Mouse (Mus musculus): ENCODE data around the gene Espnl. TPM values are rescaled to one million over a fixed set of nuclear protein-coding genes. Genes with fewer than 3 reads are reported as not detected.
A peak's percentile ranks its signal among the peaks of the same experiment; 100 is the strongest.

Espnl gene
- polyA plus RNA-seq, 1 experiment from 2014 or later, result not detected

DNA sequence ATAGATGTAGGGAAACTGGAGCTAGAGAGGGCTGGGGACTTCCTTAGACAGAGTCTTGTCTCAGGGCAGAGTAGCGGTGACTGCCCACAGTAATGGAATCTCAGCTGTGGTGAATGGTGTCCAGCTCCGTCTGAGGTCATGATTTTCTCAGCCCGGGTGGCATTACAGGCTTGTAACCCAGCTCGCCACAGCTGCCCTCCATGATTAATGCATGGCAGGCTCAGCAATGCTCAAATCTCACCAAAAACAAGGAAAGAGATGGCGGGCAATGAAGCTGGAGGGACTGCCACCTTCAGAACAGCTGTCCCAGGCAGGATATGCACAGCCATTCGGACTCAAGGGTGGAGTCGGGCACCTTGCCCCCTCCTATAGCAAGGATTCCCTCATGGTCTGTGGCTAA is 15.5 kb downstream of the Espnl start:
- Histone ChIP-seq H3K27ac (ENCODE audit: low read length) (no peak overlapping the region), H3K9me3 (ENCODE audit: control insufficient read depth, low read depth, low read length) (no peaks in the 10 kb centered on the region), H3K4me3 (ENCODE audit: low read depth, low read length) (no peak overlapping the region), H3K9ac (replicated peaks; ENCODE audit: low read depth, low read length) (no peak overlapping the region), H3K4me2 (replicated peaks; ENCODE audit: low read depth, low read length) (no peak overlapping the region), H3K36me3 (ENCODE audit: control insufficient read depth, insufficient read depth, low read length) (no peaks in the 10 kb centered on the region), H3K27me3 (ENCODE audit: control insufficient read depth, insufficient read depth, low read length) (no peaks in the 10 kb centered on the region), H3K4me1 (ENCODE audit: control insufficient read depth, insufficient read depth, low read length) (no peaks in the 10 kb centered on the region)
- WGBS, result 88% methylated on average over 7 of the region's 7 CpGs
- no peak for ATAC-seq (ENCODE audit: insufficient number of reproducible peaks, insufficient read depth, low FRiP score, low read depth)

DNA sequence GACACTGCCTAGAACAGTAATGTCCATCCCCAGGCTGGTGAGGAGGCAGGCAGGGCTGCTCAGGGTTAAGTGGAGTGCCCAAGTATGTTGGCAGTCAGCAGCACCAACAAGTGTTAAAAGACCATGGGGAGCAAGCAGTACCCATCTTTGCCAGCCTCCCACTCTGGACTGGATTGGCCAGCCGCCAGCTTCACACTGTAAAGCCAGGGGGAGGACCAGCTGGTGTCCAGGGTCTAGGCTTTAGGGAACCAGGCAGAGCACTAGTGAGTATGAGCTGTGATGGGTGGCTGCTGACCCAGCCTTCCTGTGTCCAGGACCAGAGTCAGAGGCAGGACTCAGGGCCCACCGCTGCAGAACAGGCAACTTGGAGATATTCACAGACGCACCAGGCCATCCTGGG is 22.1 kb downstream of the Espnl start:
- Histone ChIP-seq H3K27me3 (ENCODE audit: control insufficient read depth, insufficient read depth, low read length) (peaks cover 31% of the 10 kb centered on the region), H3K9ac (replicated peaks; ENCODE audit: low read depth, low read length) (no peak overlapping the region), H3K4me2 (replicated peaks; ENCODE audit: low read depth, low read length) (no peak overlapping the region), H3K9me3 (ENCODE audit: control insufficient read depth, low read depth, low read length) (no peaks in the 10 kb centered on the region), H3K4me3 (ENCODE audit: low read depth, low read length) (no peak overlapping the region), H3K27ac (ENCODE audit: low read length) (no peak overlapping the region), H3K4me1 (ENCODE audit: control insufficient read depth, insufficient read depth, low read length) (peaks cover 10% of the 10 kb centered on the region; the same call in 1 of the 2 replicates), H3K36me3 (ENCODE audit: control insufficient read depth, insufficient read depth, low read length) (no peaks in the 10 kb centered on the region)
- 87% methylated on average over 3 of the region's 3 CpGs for WGBS
- no peak for ATAC-seq (ENCODE audit: insufficient number of reproducible peaks, insufficient read depth, low FRiP score, low read depth)

DNA sequence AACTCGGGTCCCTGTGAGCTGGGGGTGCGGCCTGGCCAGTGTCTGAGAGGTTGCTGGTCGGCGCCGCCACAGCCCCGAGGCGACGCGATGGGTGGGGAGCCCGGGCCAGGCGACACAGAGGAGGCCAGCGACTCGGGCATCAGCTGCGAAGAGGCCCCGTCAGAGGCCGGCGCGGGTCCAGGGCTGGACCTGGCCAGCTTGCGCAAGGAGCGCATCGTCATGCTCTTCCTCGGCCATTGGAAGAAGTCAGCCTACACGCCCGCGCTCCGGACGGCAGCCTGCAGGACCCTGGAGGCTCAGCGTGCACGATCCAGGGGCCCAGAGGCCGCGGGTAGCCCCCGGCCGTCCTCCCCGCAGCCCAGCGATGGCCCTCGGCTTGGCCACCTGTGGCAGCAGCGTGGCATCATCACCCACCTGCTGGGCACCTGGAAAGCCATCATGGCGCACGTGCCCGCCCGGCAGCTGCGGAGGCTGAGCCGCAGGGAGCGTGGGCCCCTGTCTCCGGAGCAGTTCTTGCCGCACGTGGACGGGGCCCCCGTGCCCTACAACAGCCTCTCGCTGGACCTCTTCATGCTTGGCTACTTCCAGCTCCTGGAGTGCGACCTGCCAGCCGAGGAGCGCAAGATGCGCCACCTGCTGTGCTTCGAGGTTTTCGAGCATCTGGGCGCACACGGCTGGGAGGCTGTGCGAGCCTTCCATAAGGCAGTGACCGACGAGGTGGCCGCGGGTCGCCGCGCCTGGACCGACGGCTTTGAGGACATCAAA is 23.2 kb downstream of the Espnl start:
- ATAC-seq (ENCODE audit: insufficient number of reproducible peaks, insufficient read depth, low FRiP score, low read depth), result no peak

DNA sequence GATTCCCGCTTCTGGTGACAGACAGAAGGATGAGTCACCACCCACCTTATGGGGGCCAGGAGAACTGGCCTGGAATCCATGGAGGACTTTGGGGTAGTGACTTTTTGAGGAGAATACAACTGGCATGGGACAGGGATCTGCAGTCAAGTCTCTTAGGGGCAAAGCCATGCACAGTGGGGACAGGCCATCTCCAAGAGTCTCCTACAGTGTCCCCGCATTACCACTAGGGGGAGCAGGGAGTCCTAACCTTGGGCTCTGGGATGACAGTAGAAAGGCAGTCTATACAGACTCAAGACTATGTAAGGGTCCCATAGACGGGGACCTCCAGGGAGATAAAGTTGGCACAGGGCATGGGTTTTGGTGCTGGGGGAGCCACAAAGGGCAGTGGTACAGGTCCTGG is 25.0 kb downstream of the Espnl start:
- ATAC-seq (ENCODE audit: insufficient number of reproducible peaks, insufficient read depth, low FRiP score, low read depth), result peak; percentile 50; the same call in 1 of the 2 replicates
- H3K27me3 ChIP-seq (ENCODE audit: control insufficient read depth, insufficient read depth, low read length), result peaks cover 31% of the 10 kb centered on the region
- H3K27ac ChIP-seq (ENCODE audit: low read length), result no peak overlapping the region
- H3K36me3 ChIP-seq (ENCODE audit: control insufficient read depth, insufficient read depth, low read length), result no peaks in the 10 kb centered on the region
- WGBS, result 30% methylated on average over 3 of the region's 3 CpGs
- peaks cover 10% of the 10 kb centered on the region; the same call in 1 of the 2 replicates for H3K4me1 ChIP-seq (ENCODE audit: control insufficient read depth, insufficient read depth, low read length)
- no peak overlapping the region for H3K9ac ChIP-seq (replicated peaks; ENCODE audit: low read depth, low read length)
- H3K4me3 ChIP-seq (ENCODE audit: low read depth, low read length), result no peak overlapping the region
- H3K9me3 ChIP-seq (ENCODE audit: control insufficient read depth, low read depth, low read length), result no peaks in the 10 kb centered on the region
- H3K4me2 ChIP-seq (replicated peaks; ENCODE audit: low read depth, low read length), result no peak overlapping the region

More for the DNA sequence above, 23.2 kb downstream of the Espnl start:
- Histone ChIP-seq H3K9ac (replicated peaks; ENCODE audit: low read depth, low read length) (no peak overlapping the region), H3K27me3 (ENCODE audit: control insufficient read depth, insufficient read depth, low read length) (peaks cover 31% of the 10 kb centered on the region), H3K36me3 (ENCODE audit: control insufficient read depth, insufficient read depth, low read length) (no peaks in the 10 kb centered on the region), H3K4me2 (replicated peaks; ENCODE audit: low read depth, low read length) (peak overlapping the region; percentile 29), H3K27ac (ENCODE audit: low read length) (no peak overlapping the region), H3K9me3 (ENCODE audit: control insufficient read depth, low read depth, low read length) (no peaks in the 10 kb centered on the region), H3K4me1 (ENCODE audit: control insufficient read depth, insufficient read depth, low read length) (peaks cover 10% of the 10 kb centered on the region; the same call in 1 of the 2 replicates), H3K4me3 (ENCODE audit: low read depth, low read length) (peak overlapping the region; percentile 22)
- 5% methylated on average over 68 of the region's 68 CpGs for WGBS

DNA sequence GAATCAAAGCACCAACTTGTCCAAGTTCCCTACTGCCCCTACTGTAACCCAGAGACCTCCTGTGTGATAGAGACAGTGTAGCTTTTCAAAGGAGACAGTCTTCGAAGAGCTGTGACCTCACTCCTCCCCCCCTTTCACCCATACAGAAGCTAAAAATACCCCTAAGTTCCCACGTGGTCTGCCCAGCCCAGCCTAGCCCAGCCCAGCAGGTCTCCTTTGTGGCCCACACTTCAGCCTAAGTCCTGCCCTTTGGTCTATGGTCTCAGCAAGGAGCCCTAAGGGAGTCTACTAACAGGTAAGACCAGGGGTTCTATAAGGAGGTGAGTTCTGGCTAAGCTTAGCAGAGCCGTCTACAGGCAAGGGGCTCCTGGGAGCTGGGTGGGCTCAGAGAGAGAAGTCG is 29.0 kb downstream of the Espnl start, which contains the start of gene Klhl30:
Gene Klhl30 (plus strand): TSS at position 176 of the 400 bp plus-strand sequence.
- Histone ChIP-seq H3K9me3 (ENCODE audit: control insufficient read depth, low read depth, low read length) (no peaks in the 10 kb centered on the region), H3K4me1 (ENCODE audit: control insufficient read depth, insufficient read depth, low read length) (no peaks in the 10 kb centered on the region), H3K27me3 (ENCODE audit: control insufficient read depth, insufficient read depth, low read length) (peaks cover 6% of the 10 kb centered on the region; the same call in 1 of the 2 replicates), H3K36me3 (ENCODE audit: control insufficient read depth, insufficient read depth, low read length) (no peaks in the 10 kb centered on the region), H3K4me2 (replicated peaks; ENCODE audit: low read depth, low read length) (no peak within 1 kb of the TSS), H3K27ac (ENCODE audit: low read length) (no peak within 1 kb of the TSS), H3K9ac (replicated peaks; ENCODE audit: low read depth, low read length) (no peak within 1 kb of the TSS), H3K4me3 (ENCODE audit: low read depth, low read length) (no peak within 1 kb of the TSS)
- no peak for ATAC-seq (ENCODE audit: insufficient number of reproducible peaks, insufficient read depth, low FRiP score, low read depth)
- WGBS, result 55% methylated on average over 4 of the region's 4 CpGs

DNA sequence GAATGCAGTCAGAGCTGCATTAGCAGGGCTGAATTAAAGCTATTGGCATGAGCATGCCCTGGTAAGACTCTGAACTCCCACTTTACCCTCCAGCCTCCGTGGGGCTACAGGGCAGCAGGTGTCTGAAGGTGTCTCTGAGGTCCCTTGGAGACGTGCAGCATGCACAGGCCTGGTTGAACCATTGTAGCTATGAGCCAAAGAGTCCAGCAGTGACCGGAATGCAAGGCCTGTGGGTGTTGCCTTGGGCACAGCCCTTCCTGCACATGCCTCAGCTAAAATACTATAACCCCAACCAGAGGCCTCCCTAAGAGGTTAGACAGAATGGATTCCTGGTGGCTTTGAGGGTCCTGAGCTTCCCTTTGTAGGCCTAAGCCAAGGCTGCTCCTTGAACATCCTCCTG is 29.4 kb downstream of the Espnl start:
- Histone ChIP-seq H3K4me3 (ENCODE audit: low read depth, low read length) (no peak overlapping the region), H3K9me3 (ENCODE audit: control insufficient read depth, low read depth, low read length) (no peaks in the 10 kb centered on the region), H3K9ac (replicated peaks; ENCODE audit: low read depth, low read length) (no peak overlapping the region), H3K27ac (ENCODE audit: low read length) (no peak overlapping the region), H3K4me1 (ENCODE audit: control insufficient read depth, insufficient read depth, low read length) (no peaks in the 10 kb centered on the region), H3K27me3 (ENCODE audit: control insufficient read depth, insufficient read depth, low read length) (peaks cover 2% of the 10 kb centered on the region; the same call in 1 of the 2 replicates), H3K4me2 (replicated peaks; ENCODE audit: low read depth, low read length) (no peak overlapping the region), H3K36me3 (ENCODE audit: control insufficient read depth, insufficient read depth, low read length) (no peaks in the 10 kb centered on the region)
- ATAC-seq (ENCODE audit: insufficient number of reproducible peaks, insufficient read depth, low FRiP score, low read depth), result no peak
- 79% methylated on average over 3 of the region's 3 CpGs for WGBS

DNA sequence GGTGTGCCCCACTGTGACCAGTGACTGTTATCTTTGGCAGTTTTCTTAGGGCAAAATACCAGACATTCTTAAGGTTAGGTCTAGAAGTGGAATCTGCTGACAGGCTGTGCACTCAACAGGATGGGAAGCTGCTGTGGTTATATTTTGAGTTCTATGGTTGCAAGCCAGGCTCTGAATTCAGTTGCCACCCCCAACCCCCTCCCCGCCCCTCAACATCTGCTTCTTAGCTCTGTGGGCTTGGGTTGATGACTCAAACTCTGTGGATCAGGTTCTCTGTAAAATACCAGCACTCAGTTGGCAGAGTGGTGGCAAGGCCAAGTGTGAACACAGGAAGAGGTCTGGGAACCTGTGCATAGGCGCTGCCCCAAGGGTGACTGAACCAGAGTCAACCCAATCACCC is 30.4 kb downstream of the Espnl start:
- no peak overlapping the region for H3K9ac ChIP-seq (replicated peaks; ENCODE audit: low read depth, low read length)
- whole genome bisulfite sequencing, result 82% methylated on average over 2 of the region's 2 CpGs
- ATAC-seq (ENCODE audit: insufficient number of reproducible peaks, insufficient read depth, low FRiP score, low read depth), result no peak
- H3K4me2 ChIP-seq (replicated peaks; ENCODE audit: low read depth, low read length), result no peak overlapping the region
- H3K4me3 ChIP-seq (ENCODE audit: low read depth, low read length), result no peak overlapping the region
- no peak overlapping the region for H3K27ac ChIP-seq (ENCODE audit: low read length)
- no peaks in the 10 kb centered on the region for H3K9me3 ChIP-seq (ENCODE audit: control insufficient read depth, low read depth, low read length)
- no peaks in the 10 kb centered on the region for H3K4me1 ChIP-seq (ENCODE audit: control insufficient read depth, insufficient read depth, low read length)
- no peaks in the 10 kb centered on the region for H3K27me3 ChIP-seq (ENCODE audit: control insufficient read depth, insufficient read depth, low read length)
- H3K36me3 ChIP-seq (ENCODE audit: control insufficient read depth, insufficient read depth, low read length), result no peaks in the 10 kb centered on the region

DNA sequence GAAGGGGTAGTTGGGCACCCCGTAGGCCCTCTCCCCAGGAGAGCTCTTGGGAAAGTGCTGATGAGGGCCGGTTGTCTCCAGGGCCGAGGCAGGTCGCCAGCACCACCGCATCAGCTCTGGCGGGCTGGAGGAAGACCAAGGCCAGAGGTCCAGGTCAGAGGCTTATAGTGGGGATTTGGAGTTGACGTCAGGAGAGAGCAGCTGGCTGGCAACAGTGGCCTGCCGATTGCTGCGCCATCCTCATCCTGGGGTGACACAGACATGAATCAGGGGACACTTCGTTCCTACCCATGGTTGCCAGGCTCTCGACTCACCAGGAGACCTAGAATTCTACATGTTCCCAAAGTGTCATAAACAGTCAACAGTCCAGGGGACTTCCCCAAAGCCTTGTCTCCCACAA is 34.2 kb downstream of the Espnl start:
- no peak for ATAC-seq (ENCODE audit: insufficient number of reproducible peaks, insufficient read depth, low FRiP score, low read depth)
- Histone ChIP-seq H3K4me1 (ENCODE audit: control insufficient read depth, insufficient read depth, low read length) (no peaks in the 10 kb centered on the region), H3K4me3 (ENCODE audit: low read depth, low read length) (no peak overlapping the region), H3K9ac (replicated peaks; ENCODE audit: low read depth, low read length) (no peak overlapping the region), H3K4me2 (replicated peaks; ENCODE audit: low read depth, low read length) (no peak overlapping the region), H3K36me3 (ENCODE audit: control insufficient read depth, insufficient read depth, low read length) (no peaks in the 10 kb centered on the region), H3K9me3 (ENCODE audit: control insufficient read depth, low read depth, low read length) (no peaks in the 10 kb centered on the region), H3K27ac (ENCODE audit: low read length) (no peak overlapping the region), H3K27me3 (ENCODE audit: control insufficient read depth, insufficient read depth, low read length) (no peaks in the 10 kb centered on the region)
- WGBS, result 76% methylated on average over 11 of the region's 11 CpGs

All from stomach, embryonic 14.5 days (tissue).